Mouse (Mus musculus) naive thymus-derived CD4-positive, alpha-beta T cell, adult 5 months (primary cell): ENCODE results near the gene Cenpw. TPM values are rescaled to one million over a fixed set of nuclear protein-coding genes. Genes with fewer than 3 reads are reported as not detected.

Source experiments
- polyA plus RNA-seq: library from polyadenylated mRNA; unstranded; fragments of 100-300 nt; shearing (Covaris generic); gene quantifications from one replicate; pipeline ENCODE4 v1.2.1, GENCODE M21; 2017

The Cenpw gene
- 4.2 TPM for polyA plus RNA-seq

DNA sequence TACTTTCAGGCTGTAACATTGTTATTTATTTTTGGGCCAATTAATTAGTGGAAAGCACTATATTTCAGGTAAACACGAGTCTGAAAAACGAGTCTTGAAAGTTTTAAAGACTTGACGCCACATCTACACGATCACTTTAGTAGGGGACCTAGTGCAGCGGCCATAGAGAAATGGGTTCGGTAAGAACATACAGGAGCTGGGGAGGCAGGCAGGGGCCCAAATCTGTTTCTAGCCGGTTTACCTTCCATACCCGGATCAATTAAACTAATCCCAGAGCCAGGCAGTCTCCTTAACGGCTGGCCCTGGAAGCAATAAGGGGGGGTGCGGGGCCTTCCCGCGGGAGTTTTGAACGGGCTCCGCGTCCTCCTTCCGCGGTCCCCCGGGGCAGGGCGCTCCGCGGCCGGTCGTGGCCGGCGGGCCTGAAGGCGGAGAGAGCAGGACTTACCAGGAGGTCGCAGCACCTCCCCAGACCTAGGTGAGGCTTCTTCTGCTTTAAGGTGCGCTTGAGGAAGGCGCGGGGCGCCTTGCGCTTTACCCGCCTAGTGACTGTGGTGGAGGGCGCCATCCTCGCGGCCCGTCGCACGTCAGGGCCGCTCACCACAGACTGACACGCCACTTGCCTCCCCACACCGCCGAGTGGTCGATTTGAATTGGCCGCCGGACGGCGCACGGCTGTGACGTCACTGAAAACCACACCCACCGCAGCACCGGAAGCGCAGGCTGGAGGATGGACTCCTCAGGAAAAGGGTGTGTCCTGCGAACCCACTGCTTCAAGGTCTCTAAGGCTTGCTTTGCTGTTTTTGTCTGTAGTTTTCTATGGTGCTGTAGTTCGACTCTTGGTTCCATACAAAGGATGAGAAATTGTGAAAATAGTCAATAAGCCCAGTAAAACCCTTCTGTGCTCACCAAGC lies at the start of gene Cenpw:
TSS of gene Cenpw (minus strand) at position 645 of the 911 bp plus-strand sequence.

